Mouse (Mus musculus): ENCODE results near the gene Cadps. TPM values are rescaled to one million over a fixed set of nuclear protein-coding genes. Genes with fewer than 3 reads are reported as not detected.

Cadps gene
- total and polyA plus RNA-seq, 3 experiments, result 0.04 to 0.07 TPM; not detected in 1

DNA sequence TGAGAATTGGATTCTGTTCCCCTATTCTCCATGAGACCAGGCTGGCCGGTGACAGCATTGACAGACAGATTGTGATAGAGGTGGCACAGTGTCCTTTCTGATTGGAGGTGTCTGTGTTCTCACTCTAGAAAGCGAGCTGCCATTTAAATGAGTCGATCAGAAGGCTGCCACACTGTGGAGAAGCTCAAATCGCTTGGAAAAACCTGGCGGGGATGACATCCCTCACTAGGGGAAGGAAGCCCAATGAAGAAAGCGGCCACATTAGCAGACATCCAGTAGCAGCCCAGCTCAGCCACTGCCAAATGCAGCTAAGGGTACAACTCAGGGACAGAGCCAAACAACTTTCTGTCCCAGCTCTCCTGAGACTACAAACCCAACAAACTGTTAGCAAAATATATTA is 397.6 kb downstream of the Cadps start:
- Histone ChIP-seq H3K36me3 (replicated peaks in 1 of 2; ENCODE audit: control insufficient read depth in 1 of 2, insufficient read depth in 1 of 2, low read length in 1 of 2) (no peaks in the 10 kb centered on the region), H3K79me2 (replicated peaks; ENCODE audit: control insufficient read depth, extremely low read depth, insufficient read depth, poor library complexity, severe bottlenecking) (no peaks in the 10 kb centered on the region), H3K27ac (ENCODE audit: insufficient read depth, low read depth) (no peak overlapping the region), H3K4me1 (ENCODE audit: control insufficient read depth in 1 of 2, insufficient read depth in 2 of 2) (no peaks in the 10 kb centered on the region), H3K4me2 (ENCODE audit: insufficient read depth, low read depth, poor library complexity, severe bottlenecking) (no peak overlapping the region), H3K9ac (ENCODE audit: insufficient read depth, low read depth) (no peak overlapping the region), H3K27me3 (replicated peaks) (no peaks in the 10 kb centered on the region), H3K9me3 (replicated peaks; ENCODE audit: low read length) (no peaks in the 10 kb centered on the region), H3K4me3 (replicated peaks in 1 of 3; ENCODE audit: low read depth in 2 of 3, low read length in 2 of 3, poor library complexity in 1 of 3) (no peak overlapping the region)
- in situ Hi-C loops (cut with MboI; ENCODE audit: low pct_ligation_motif_present, low pct_unique_long_range_greater_than_20kb, low sequenced_read_pairs), result no loop called here
- dilution Hi-C loops (cut with MboI; ENCODE audit: extremely low pct_ligation_motif_present, extremely low pct_unique_long_range_greater_than_20kb, low sequenced_read_pairs), result no loop called here
- no peak for DNase-seq (ENCODE audit: extremely low read depth)
- TF ChIP-seq E2F4 (IDR thresholded peaks at IDR 0.05; ENCODE audit: insufficient replicate concordance, low read depth, low read length) (no peak), MAFK (IDR thresholded peaks at IDR 0.05; ENCODE audit: insufficient replicate concordance, low read length) (no peak), ZC3H11A (IDR thresholded peaks at IDR 0.05; ENCODE audit: low read depth, low read length) (no peak), SMC3 (IDR thresholded peaks at IDR 0.05; ENCODE audit: low read depth, low read length) (no peak), CHD1 (IDR thresholded peaks at IDR 0.05; ENCODE audit: low read depth, low read length) (no peak), EP300 (IDR thresholded peaks at IDR 0.05; ENCODE audit: low read length) (no peak), MAX (IDR thresholded peaks at IDR 0.05; ENCODE audit: low read length) (no peak), MXI1 (IDR thresholded peaks at IDR 0.05; ENCODE audit: low read depth, low read length) (no peak), KAT2A (IDR thresholded peaks at IDR 0.05; ENCODE audit: insufficient replicate concordance, low read length) (no peak), BHLHE40 (IDR thresholded peaks at IDR 0.05; ENCODE audit: low read depth, low read length) (no peak), MEF2A (IDR thresholded peaks at IDR 0.05; ENCODE audit: borderline replicate concordance, low read depth, low read length) (no peak), IRF4 (IDR thresholded peaks at IDR 0.05; ENCODE audit: low read depth, low read length) (no peak), HCFC1 (IDR thresholded peaks at IDR 0.05; ENCODE audit: low read depth, low read length) (no peak), GABPA (IDR thresholded peaks at IDR 0.05; ENCODE audit: insufficient replicate concordance, low read depth, low read length) (no peak), CHD2 (IDR thresholded peaks at IDR 0.05; ENCODE audit: low read length) (no peak), PAX5 (IDR thresholded peaks at IDR 0.05; ENCODE audit: low read length) (no peak)

- TF ChIP-seq ZC3H11A (IDR thresholded peaks at IDR 0.05; ENCODE audit: low read depth, low read length) (no peak), ZKSCAN1 (IDR thresholded peaks at IDR 0.05; ENCODE audit: borderline replicate concordance, low read depth, low read length) (no peak), ELF1 (IDR thresholded peaks at IDR 0.05; ENCODE audit: low read depth, low read length) (no peak), MAZ (IDR thresholded peaks at IDR 0.05; ENCODE audit: low read depth, low read length) (no peak), TBP (conservative IDR thresholded peaks at IDR 0.05; ENCODE audit: low read depth, low read length) (no peak), CTCF (conservative IDR thresholded peaks at IDR 0.05 in 1 of 2, IDR thresholded peaks at IDR 0.05 in 1 of 2; ENCODE audit: low read depth in 2 of 2, low read length in 2 of 2) (no peak), SIN3A (IDR thresholded peaks at IDR 0.05; ENCODE audit: low read length) (no peak), USF1 (IDR thresholded peaks at IDR 0.05; ENCODE audit: low read depth, low read length) (no peak), TCF12 (IDR thresholded peaks at IDR 0.05; ENCODE audit: low read depth, low read length) (no peak), MAX (IDR thresholded peaks at IDR 0.05; ENCODE audit: low read length) (no peak), ZMIZ1 (IDR thresholded peaks at IDR 0.05; ENCODE audit: low read depth, low read length) (no peak), ZNF384 (IDR thresholded peaks at IDR 0.05; ENCODE audit: low read depth, low read length) (no peak), HCFC1 (IDR thresholded peaks at IDR 0.05; ENCODE audit: low read depth, low read length) (no peak), PAX5 (IDR thresholded peaks at IDR 0.05; ENCODE audit: low read length) (no peak), RAD21 (IDR thresholded peaks at IDR 0.05; ENCODE audit: low read depth, low read length) (no peak), MXI1 (IDR thresholded peaks at IDR 0.05; ENCODE audit: low read depth, low read length) (no peak)
- H3K9me3 ChIP-seq (replicated peaks; ENCODE audit: low read length), result no peaks in the 10 kb centered on the region
- H3K4me3 ChIP-seq (replicated peaks in 1 of 3; ENCODE audit: low read depth in 2 of 3, low read length in 2 of 3, poor library complexity in 1 of 3), result no peak overlapping the region
- no peak for DNase-seq (ENCODE audit: extremely low read depth)
- H3K27ac ChIP-seq (ENCODE audit: insufficient read depth, low read depth), result no peak overlapping the region
- no peaks in the 10 kb centered on the region for H3K36me3 ChIP-seq (replicated peaks in 1 of 2; ENCODE audit: control insufficient read depth in 1 of 2, insufficient read depth in 1 of 2, low read length in 1 of 2)
- dilution Hi-C loops (cut with MboI; ENCODE audit: extremely low pct_ligation_motif_present, extremely low pct_unique_long_range_greater_than_20kb, low sequenced_read_pairs), result no loop called here
- no peak overlapping the region for H3K9ac ChIP-seq (ENCODE audit: insufficient read depth, low read depth)
- H3K4me2 ChIP-seq (ENCODE audit: insufficient read depth, low read depth, poor library complexity, severe bottlenecking), result no peak overlapping the region
- H3K4me1 ChIP-seq (ENCODE audit: control insufficient read depth in 1 of 2, insufficient read depth in 2 of 2), result peaks cover 0 to 15% of the 10 kb centered on the region in 2 experiments; a peak in 2 of 4 replicates
- no peaks in the 10 kb centered on the region for H3K79me2 ChIP-seq (replicated peaks; ENCODE audit: control insufficient read depth, extremely low read depth, insufficient read depth, poor library complexity, severe bottlenecking)
- no peaks in the 10 kb centered on the region for H3K27me3 ChIP-seq (replicated peaks)
- in situ Hi-C loops (cut with MboI; ENCODE audit: low pct_ligation_motif_present, low pct_unique_long_range_greater_than_20kb, low sequenced_read_pairs), result no loop called here
Measured at GRCm38 (mm10) chr14:12410276-12410675, 412.6 kb downstream of the Cadps start.
